Mouse (Mus musculus): Measurements from ENCODE around the gene Zfp691. TPM values are rescaled to one million over a fixed set of nuclear protein-coding genes. Genes with fewer than 3 reads are reported as not detected.

The Zfp691 gene
- polyA plus RNA-seq, 1 experiment from 2014 or later = 7.1 TPM

- WGBS = 15% methylated on average over 18 of the region's 18 CpGs
- peak overlapping the region; percentile 39; the same call in 1 of the 2 replicates for H3K9ac ChIP-seq (replicated peaks; ENCODE audit: low read length)
- peak overlapping the region; percentile 42; the same call in 1 of the 2 replicates for H3K27ac ChIP-seq (replicated peaks; ENCODE audit: low read depth, low read length)
These were observed 35.8 kb downstream of the Zfp691 start for GRCm38 (mm10) chr4:119138171-119138570.

GRCm38 (mm10) chr4:119137313-119137712, 36.7 kb downstream of the Zfp691 start:
- 66% methylated on average over 8 of the region's 8 CpGs for WGBS
- H3K36me3 ChIP-seq (ENCODE audit: control insufficient read depth, insufficient read depth, low read length) = peaks cover 45% of the 10 kb centered on the region
- ATAC-seq (ENCODE audit: low FRiP score, low TSS enrichment) (no peak), DNase-seq (no peak)
- H3K9me3 ChIP-seq (ENCODE audit: control insufficient read depth, low read length) = no peaks in the 10 kb centered on the region
- H3K4me3 ChIP-seq (replicated peaks; ENCODE audit: low read depth, low read length) = no peak overlapping the region
- no peak overlapping the region for H3K4me2 ChIP-seq (ENCODE audit: low read length)
- 0 out of 2 replicates have a peak overlapping the region, but pooled peaks have one; percentile 42 for H3K27ac ChIP-seq (replicated peaks; ENCODE audit: low read depth, low read length)
- H3K4me1 ChIP-seq (ENCODE audit: control insufficient read depth, insufficient read depth, low read length) = peaks cover 5% of the 10 kb centered on the region; the same call in 1 of the 2 replicates
- no peaks in the 10 kb centered on the region for H3K27me3 ChIP-seq (ENCODE audit: control insufficient read depth, insufficient read depth, low read length)
- H3K9ac ChIP-seq (replicated peaks; ENCODE audit: low read length) = no peak overlapping the region

More at GRCm38 (mm10) chr4:119138171-119138570, 35.8 kb downstream of the Zfp691 start:
- Histone ChIP-seq H3K27me3 (ENCODE audit: control insufficient read depth, insufficient read depth, low read length) (no peaks in the 10 kb centered on the region), H3K9me3 (ENCODE audit: control insufficient read depth, low read length) (no peaks in the 10 kb centered on the region), H3K4me1 (ENCODE audit: control insufficient read depth, insufficient read depth, low read length) (peaks cover 5% of the 10 kb centered on the region; the same call in 1 of the 2 replicates), H3K4me3 (replicated peaks; ENCODE audit: low read depth, low read length) (peak overlapping the region; percentile 21; the same call in 1 of the 2 replicates), H3K36me3 (ENCODE audit: control insufficient read depth, insufficient read depth, low read length) (peaks cover 37% of the 10 kb centered on the region), H3K4me2 (ENCODE audit: low read length) (peak overlapping the region; percentile 55)
- peak; percentile 93 for DNase-seq
- ATAC-seq (ENCODE audit: low FRiP score, low TSS enrichment) = peak; percentile 87

GRCm38 (mm10) chr4:119133860-119134259, 40.1 kb downstream of the Zfp691 start:
- 94% methylated on average over 13 of the region's 13 CpGs for WGBS
- no peak overlapping the region for H3K9ac ChIP-seq (replicated peaks; ENCODE audit: low read length)
- H3K27ac ChIP-seq (replicated peaks; ENCODE audit: low read depth, low read length) = no peak overlapping the region
- no peak overlapping the region for H3K4me2 ChIP-seq (ENCODE audit: low read length)
- peaks cover 4% of the 10 kb centered on the region; the same call in 1 of the 2 replicates for H3K4me1 ChIP-seq (ENCODE audit: control insufficient read depth, insufficient read depth, low read length)
- ATAC-seq (ENCODE audit: low FRiP score, low TSS enrichment) (no peak), DNase-seq (no peak)
- no peaks in the 10 kb centered on the region for H3K9me3 ChIP-seq (ENCODE audit: control insufficient read depth, low read length)
- H3K27me3 ChIP-seq (ENCODE audit: control insufficient read depth, insufficient read depth, low read length) = no peaks in the 10 kb centered on the region
- H3K36me3 ChIP-seq (ENCODE audit: control insufficient read depth, insufficient read depth, low read length) = peaks cover 52% of the 10 kb centered on the region
- H3K4me3 ChIP-seq (replicated peaks; ENCODE audit: low read depth, low read length) = no peak overlapping the region

- Histone ChIP-seq H3K27ac (replicated peaks; ENCODE audit: low read depth, low read length) (no peak overlapping the region), H3K9me3 (ENCODE audit: control insufficient read depth, low read length) (no peaks in the 10 kb centered on the region), H3K36me3 (ENCODE audit: control insufficient read depth, insufficient read depth, low read length) (peaks cover 52% of the 10 kb centered on the region), H3K9ac (replicated peaks; ENCODE audit: low read length) (no peak overlapping the region), H3K4me2 (ENCODE audit: low read length) (no peak overlapping the region), H3K27me3 (ENCODE audit: control insufficient read depth, insufficient read depth, low read length) (no peaks in the 10 kb centered on the region), H3K4me1 (ENCODE audit: control insufficient read depth, insufficient read depth, low read length) (no peaks in the 10 kb centered on the region), H3K4me3 (replicated peaks; ENCODE audit: low read depth, low read length) (no peak overlapping the region)
- ATAC-seq (ENCODE audit: low FRiP score, low TSS enrichment) (no peak), DNase-seq (no peak)
- WGBS = 91% methylated on average over 13 of the region's 13 CpGs
These were observed 40.7 kb downstream of the Zfp691 start for GRCm38 (mm10) chr4:119133306-119133705.

GRCm38 (mm10) chr4:119131189-119131910, 42.6 kb downstream of the Zfp691 start:
- Histone ChIP-seq H3K4me3 (replicated peaks; ENCODE audit: low read depth, low read length) (no peak overlapping the region), H3K9ac (replicated peaks; ENCODE audit: low read length) (no peak overlapping the region), H3K9me3 (ENCODE audit: control insufficient read depth, low read length) (no peaks in the 10 kb centered on the region), H3K4me2 (ENCODE audit: low read length) (no peak overlapping the region), H3K4me1 (ENCODE audit: control insufficient read depth, insufficient read depth, low read length) (no peaks in the 10 kb centered on the region), H3K27ac (replicated peaks; ENCODE audit: low read depth, low read length) (no peak overlapping the region), H3K36me3 (ENCODE audit: control insufficient read depth, insufficient read depth, low read length) (peaks cover 47% of the 10 kb centered on the region), H3K27me3 (ENCODE audit: control insufficient read depth, insufficient read depth, low read length) (no peaks in the 10 kb centered on the region)
- DNase-seq = no peak
- WGBS = 82% methylated on average over 8 of the region's 8 CpGs
- no peak for ATAC-seq (ENCODE audit: low FRiP score, low TSS enrichment)

GRCm38 (mm10) chr4:119129096-119129495, 44.9 kb downstream of the Zfp691 start:
- ATAC-seq (ENCODE audit: low FRiP score, low TSS enrichment) (no peak), DNase-seq (no peak)
- 96% methylated on average over 1 of the region's 1 CpGs for WGBS
- Histone ChIP-seq H3K9me3 (ENCODE audit: control insufficient read depth, low read length) (no peaks in the 10 kb centered on the region), H3K4me3 (replicated peaks; ENCODE audit: low read depth, low read length) (no peak overlapping the region), H3K27me3 (ENCODE audit: control insufficient read depth, insufficient read depth, low read length) (no peaks in the 10 kb centered on the region), H3K27ac (replicated peaks; ENCODE audit: low read depth, low read length) (no peak overlapping the region), H3K36me3 (ENCODE audit: control insufficient read depth, insufficient read depth, low read length) (peaks cover 24% of the 10 kb centered on the region), H3K9ac (replicated peaks; ENCODE audit: low read length) (no peak overlapping the region), H3K4me2 (ENCODE audit: low read length) (no peak overlapping the region), H3K4me1 (ENCODE audit: control insufficient read depth, insufficient read depth, low read length) (no peaks in the 10 kb centered on the region)

- no peaks in the 10 kb centered on the region for H3K27me3 ChIP-seq (ENCODE audit: control insufficient read depth, insufficient read depth, low read length)
- no peaks in the 10 kb centered on the region for H3K4me1 ChIP-seq (ENCODE audit: control insufficient read depth, insufficient read depth, low read length)
- no peak overlapping the region for H3K27ac ChIP-seq (replicated peaks; ENCODE audit: low read depth, low read length)
- WGBS = 83% methylated on average over 7 of the region's 7 CpGs
- no peak overlapping the region for H3K4me3 ChIP-seq (replicated peaks; ENCODE audit: low read depth, low read length)
- peaks cover 20% of the 10 kb centered on the region for H3K36me3 ChIP-seq (ENCODE audit: control insufficient read depth, insufficient read depth, low read length)
- H3K9ac ChIP-seq (replicated peaks; ENCODE audit: low read length) = no peak overlapping the region
- ATAC-seq (ENCODE audit: low FRiP score, low TSS enrichment) = no peak
- H3K4me2 ChIP-seq (ENCODE audit: low read length) = no peak overlapping the region
- H3K9me3 ChIP-seq (ENCODE audit: control insufficient read depth, low read length) = no peaks in the 10 kb centered on the region
- no peak for DNase-seq
These were observed 45.4 kb downstream of the Zfp691 start for GRCm38 (mm10) chr4:119128547-119128946.

- Histone ChIP-seq H3K27me3 (ENCODE audit: control insufficient read depth, insufficient read depth, low read length) (no peaks in the 10 kb centered on the region), H3K4me2 (ENCODE audit: low read length) (no peak overlapping the region), H3K4me1 (ENCODE audit: control insufficient read depth, insufficient read depth, low read length) (no peaks in the 10 kb centered on the region), H3K36me3 (ENCODE audit: control insufficient read depth, insufficient read depth, low read length) (peaks cover 12% of the 10 kb centered on the region; the same call in 1 of the 2 replicates), H3K4me3 (replicated peaks; ENCODE audit: low read depth, low read length) (no peak overlapping the region), H3K9me3 (ENCODE audit: control insufficient read depth, low read length) (no peaks in the 10 kb centered on the region), H3K9ac (replicated peaks; ENCODE audit: low read length) (no peak overlapping the region), H3K27ac (replicated peaks; ENCODE audit: low read depth, low read length) (no peak overlapping the region)
- ATAC-seq (ENCODE audit: low FRiP score, low TSS enrichment) = no peak
- no peak for DNase-seq
- 84% methylated on average over 6 of the region's 6 CpGs for WGBS
These were observed 46.8 kb downstream of the Zfp691 start for GRCm38 (mm10) chr4:119127229-119127628.

Measured in midbrain, embryonic 14.5 days (tissue).